Mouse (Mus musculus) hindbrain, embryonic 10.5 days (tissue): ENCODE measurements around the gene Vasp. TPM values are rescaled to one million over a fixed set of nuclear protein-coding genes. Genes with fewer than 3 reads are reported as not detected.

Experiments
- DNase-seq: peaks from one replicate; pipeline ENCODE4 v3.0.0-alpha.2; 2017; ENCODE audit warnings: low spot score
- H3K27ac ChIP-seq: fragments of 300-500 bp; sonication (generic); 2 replicates; pipeline ENCODE4 v1.5.1; 2016; ENCODE audit warnings: mild to moderate bottlenecking, moderate library complexity
- H3K27me3 ChIP-seq: fragments of 300-500 bp; sonication (generic); 2 replicates; pipeline ENCODE4 v1.6.1; 2016; ENCODE audit warnings: mild to moderate bottlenecking; ENCODE audit not compliant: poor library complexity, insufficient read depth, severe bottlenecking
- H3K36me3 ChIP-seq: fragments of 300-500 bp; sonication (generic); 2 replicates; pipeline ENCODE4 v1.6.1; 2016; ENCODE audit warnings: mild to moderate bottlenecking, moderate library complexity
- H3K4me1 ChIP-seq: fragments of 300-500 bp; sonication (generic); replicated peaks from 2 replicates; pipeline ENCODE4 v1.6.1; 2016; ENCODE audit warnings: mild to moderate bottlenecking
- H3K4me3 ChIP-seq: fragments of 300-500 bp; sonication (generic); 2 replicates; pipeline ENCODE4 v1.5.1; 2016; ENCODE audit warnings: mild to moderate bottlenecking, moderate library complexity
- H3K9me3 ChIP-seq: fragments of 300-500 bp; sonication (generic); 2 replicates; pipeline ENCODE4 v1.6.1; 2016; ENCODE audit warnings: mild to moderate bottlenecking, moderate library complexity
- WGBS: fragments of 180-500 bp; shearing (Covaris S2); methylation state at CpG from one replicate; pipeline ENCODE4 v1.1.7; 2016; 5-methylcytosine and 5-hydroxymethylcytosine counted together
- polyA plus RNA-seq: library from polyadenylated mRNA; unstranded; fragments of >200 nt; fragmentation: Nextera tagmentation; extraction: Ambion mirVana; gene quantifications from 2 replicates; pipeline ENCODE4 v1.2.1, GENCODE M21; 2016

The Vasp gene
- polyA plus RNA-seq, 1 experiment from 2014 or later: 62.0 TPM

GRCm38 (mm10) chr7:19238344-19238743 is 33.3 kb downstream of the Vasp start:
- H3K9me3 ChIP-seq: peaks cover 2% of the 10 kb centered on the region; the same call in 1 of the 2 replicates
- H3K4me1 ChIP-seq: peaks cover 7% of the 10 kb centered on the region; the same call in 1 of the 2 replicates
- no peak overlapping the region for H3K27ac ChIP-seq
- WGBS: 97% methylated on average over 4 of the region's 4 CpGs
- H3K27me3 ChIP-seq: no peaks in the 10 kb centered on the region
- H3K4me3 ChIP-seq: no peak overlapping the region
- DNase-seq: no peak
- peaks cover 28% of the 10 kb centered on the region for H3K36me3 ChIP-seq

GRCm38 (mm10) chr7:19236411-19236810 is 35.2 kb downstream of the Vasp start:
- peaks cover 47% of the 10 kb centered on the region for H3K36me3 ChIP-seq
- DNase-seq: no peak
- 83% methylated on average over 2 of the region's 2 CpGs for WGBS
- H3K27me3 ChIP-seq: no peaks in the 10 kb centered on the region
- no peak overlapping the region for H3K27ac ChIP-seq
- peaks cover 7% of the 10 kb centered on the region; the same call in 1 of the 2 replicates for H3K4me1 ChIP-seq
- peaks cover 2% of the 10 kb centered on the region; the same call in 1 of the 2 replicates for H3K9me3 ChIP-seq
- H3K4me3 ChIP-seq: no peak overlapping the region

DNA sequence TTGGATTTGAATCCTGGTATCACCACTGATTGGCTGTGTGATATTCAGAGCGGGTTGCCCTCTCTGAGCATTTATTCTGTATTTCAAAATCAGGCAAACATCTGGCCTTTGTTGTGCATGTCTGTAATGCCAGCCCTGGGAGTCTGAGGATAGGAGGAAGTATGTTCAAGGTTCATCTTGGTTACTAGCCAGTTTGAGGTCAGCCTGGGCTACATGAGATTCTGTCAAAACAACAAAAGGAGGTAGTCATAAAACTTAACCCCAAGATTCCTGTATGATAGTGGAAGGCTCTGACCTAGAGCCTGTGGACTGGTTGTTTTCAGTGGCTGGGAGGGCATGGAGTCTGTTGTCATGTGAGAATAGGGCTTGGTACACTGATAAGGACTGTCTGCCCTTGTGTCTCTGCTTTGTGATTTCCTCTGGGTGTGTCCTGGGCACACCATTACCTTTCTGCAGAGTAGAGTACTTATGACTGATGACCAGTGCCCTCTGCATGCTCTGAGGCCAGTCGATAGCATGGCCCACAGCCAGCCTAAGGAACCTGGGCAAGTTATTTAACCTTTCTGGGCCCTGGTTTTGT is 36.4 kb downstream of the Vasp start:
- 91% methylated on average over 2 of the region's 2 CpGs for WGBS
- Histone ChIP-seq H3K36me3 (peaks cover 43% of the 10 kb centered on the region), H3K9me3 (peaks cover 2% of the 10 kb centered on the region; the same call in 1 of the 2 replicates), H3K27me3 (no peaks in the 10 kb centered on the region), H3K27ac (no peak overlapping the region), H3K4me1 (peaks cover 11% of the 10 kb centered on the region; the same call in 1 of the 2 replicates), H3K4me3 (no peak overlapping the region)
- no peak for DNase-seq

DNA sequence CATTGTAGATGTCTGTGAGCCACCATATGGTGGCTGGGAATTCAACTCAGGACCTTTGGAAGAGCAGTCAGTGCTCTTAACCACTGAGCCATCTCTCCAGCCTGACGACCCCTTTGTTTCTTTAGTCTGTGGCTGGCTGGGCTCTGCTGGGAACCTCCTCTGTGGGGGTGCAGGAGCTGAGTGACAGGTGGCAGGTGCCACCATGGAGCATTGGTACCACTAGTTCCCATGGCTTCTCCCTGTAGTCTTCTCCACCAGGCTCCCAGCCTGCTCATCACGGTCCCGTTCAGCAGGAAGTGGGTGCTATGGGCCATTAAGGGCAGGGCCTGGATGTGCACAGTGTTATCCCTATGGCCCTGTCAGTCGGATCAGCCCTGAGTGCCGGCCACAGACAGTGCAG is 37.0 kb downstream of the Vasp start:
- Histone ChIP-seq H3K27me3 (no peaks in the 10 kb centered on the region), H3K9me3 (peaks cover 2% of the 10 kb centered on the region; the same call in 1 of the 2 replicates), H3K4me1 (peaks cover 14% of the 10 kb centered on the region), H3K36me3 (peaks cover 43% of the 10 kb centered on the region), H3K4me3 (no peak overlapping the region), H3K27ac (no peak overlapping the region)
- WGBS: 84% methylated on average over 5 of the region's 5 CpGs
- no peak for DNase-seq

GRCm38 (mm10) chr7:19231849-19232248 is 39.8 kb downstream of the Vasp start:
- Histone ChIP-seq H3K4me3 (no peak overlapping the region), H3K27me3 (no peaks in the 10 kb centered on the region), H3K9me3 (peaks cover 2% of the 10 kb centered on the region; the same call in 1 of the 2 replicates), H3K36me3 (peaks cover 43% of the 10 kb centered on the region), H3K4me1 (peaks cover 20% of the 10 kb centered on the region), H3K27ac (no peak overlapping the region)
- no peak for DNase-seq
- WGBS: 93% methylated on average over 3 of the region's 3 CpGs

DNA sequence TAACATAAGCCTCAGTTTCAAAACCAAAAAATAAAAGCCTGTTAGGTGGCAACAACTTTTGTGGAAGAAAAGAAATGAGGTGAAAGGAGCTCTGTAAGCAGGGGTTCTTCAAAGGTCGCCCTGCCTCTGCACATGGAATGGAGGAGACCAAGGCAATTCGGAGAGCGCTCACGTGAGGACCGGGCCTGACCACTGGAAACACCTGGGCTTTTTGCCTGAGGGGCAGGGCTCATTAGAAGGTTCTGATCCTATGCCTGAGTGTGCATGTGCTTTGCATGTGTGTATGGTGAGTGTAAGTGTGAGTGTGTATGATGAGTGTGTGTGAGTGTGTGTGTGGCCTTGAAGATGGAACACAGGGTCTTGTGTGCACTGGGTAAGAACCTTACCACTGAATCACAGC is 40.7 kb downstream of the Vasp start:
- Histone ChIP-seq H3K4me1 (peaks cover 23% of the 10 kb centered on the region), H3K27me3 (no peaks in the 10 kb centered on the region), H3K4me3 (no peak overlapping the region), H3K27ac (no peak overlapping the region), H3K36me3 (peaks cover 45% of the 10 kb centered on the region), H3K9me3 (peaks cover 2% of the 10 kb centered on the region; the same call in 1 of the 2 replicates)
- WGBS: 94% methylated on average over 5 of the region's 5 CpGs
- no peak for DNase-seq

GRCm38 (mm10) chr7:19230041-19230580 is 41.5 kb downstream of the Vasp start:
- no peak for DNase-seq
- Histone ChIP-seq H3K27me3 (no peaks in the 10 kb centered on the region), H3K9me3 (peaks cover 2% of the 10 kb centered on the region; the same call in 1 of the 2 replicates), H3K36me3 (peaks cover 53% of the 10 kb centered on the region), H3K27ac (no peak overlapping the region), H3K4me1 (peaks cover 23% of the 10 kb centered on the region), H3K4me3 (peak overlapping the region; percentile 72)
- 93% methylated on average over 2 of the region's 2 CpGs for WGBS

DNA sequence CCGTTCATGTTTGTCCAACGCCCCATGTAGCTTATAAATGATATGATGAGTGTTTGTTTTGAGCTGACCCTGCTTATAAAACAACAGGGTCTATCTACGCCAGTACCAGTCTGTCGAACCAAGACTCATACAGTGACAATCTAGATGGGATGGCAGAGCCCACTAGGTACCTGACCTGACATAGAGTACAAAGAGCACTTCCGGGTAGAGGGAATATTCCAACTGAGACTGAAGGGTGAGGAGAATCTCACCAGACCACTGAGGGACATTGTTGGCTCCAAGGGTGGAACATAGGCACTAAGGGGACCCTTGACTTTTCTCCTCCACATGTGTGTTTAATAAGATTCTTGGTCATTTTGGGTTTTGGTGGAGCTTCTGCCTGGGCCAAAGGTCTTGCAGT is 42.2 kb downstream of the Vasp start:
- H3K27ac ChIP-seq: peak overlapping the region; percentile 95
- 54% methylated on average over 5 of the region's 5 CpGs for WGBS
- peak overlapping the region; percentile 72 for H3K4me3 ChIP-seq
- H3K36me3 ChIP-seq: peaks cover 50% of the 10 kb centered on the region
- no peaks in the 10 kb centered on the region for H3K27me3 ChIP-seq
- H3K4me1 ChIP-seq: peaks cover 23% of the 10 kb centered on the region
- DNase-seq: no peak
- peaks cover 2% of the 10 kb centered on the region; the same call in 1 of the 2 replicates for H3K9me3 ChIP-seq

GRCm38 (mm10) chr7:19228793-19229148 is 42.8 kb downstream of the Vasp start:
- Histone ChIP-seq H3K27ac (peak overlapping the region; percentile 95), H3K9me3 (no peaks in the 10 kb centered on the region), H3K36me3 (peaks cover 44% of the 10 kb centered on the region), H3K4me3 (peak overlapping the region; percentile 72), H3K4me1 (peaks cover 23% of the 10 kb centered on the region), H3K27me3 (no peaks in the 10 kb centered on the region)
- WGBS: under 1% methylated on average over 14 of the region's 14 CpGs
- no peak for DNase-seq

- H3K4me3 ChIP-seq: peak within 1 kb of the TSS; percentile 72
- peak within 1 kb of the TSS; percentile 95 for H3K27ac ChIP-seq
- peaks cover 23% of the 10 kb centered on the region for H3K4me1 ChIP-seq
- peak; percentile 100 for DNase-seq
- H3K27me3 ChIP-seq: no peaks in the 10 kb centered on the region
- under 1% methylated on average over 91 of the region's 91 CpGs for WGBS
- H3K9me3 ChIP-seq: no peaks in the 10 kb centered on the region
- H3K36me3 ChIP-seq: peaks cover 37% of the 10 kb centered on the region
Observed at GRCm38 (mm10) chr7:19227883-19228792, 43.5 kb downstream of the Vasp start, which contains the start of gene Opa3. Gene Opa3, plus strand, starts transcription at chr7:19228334.

DNA sequence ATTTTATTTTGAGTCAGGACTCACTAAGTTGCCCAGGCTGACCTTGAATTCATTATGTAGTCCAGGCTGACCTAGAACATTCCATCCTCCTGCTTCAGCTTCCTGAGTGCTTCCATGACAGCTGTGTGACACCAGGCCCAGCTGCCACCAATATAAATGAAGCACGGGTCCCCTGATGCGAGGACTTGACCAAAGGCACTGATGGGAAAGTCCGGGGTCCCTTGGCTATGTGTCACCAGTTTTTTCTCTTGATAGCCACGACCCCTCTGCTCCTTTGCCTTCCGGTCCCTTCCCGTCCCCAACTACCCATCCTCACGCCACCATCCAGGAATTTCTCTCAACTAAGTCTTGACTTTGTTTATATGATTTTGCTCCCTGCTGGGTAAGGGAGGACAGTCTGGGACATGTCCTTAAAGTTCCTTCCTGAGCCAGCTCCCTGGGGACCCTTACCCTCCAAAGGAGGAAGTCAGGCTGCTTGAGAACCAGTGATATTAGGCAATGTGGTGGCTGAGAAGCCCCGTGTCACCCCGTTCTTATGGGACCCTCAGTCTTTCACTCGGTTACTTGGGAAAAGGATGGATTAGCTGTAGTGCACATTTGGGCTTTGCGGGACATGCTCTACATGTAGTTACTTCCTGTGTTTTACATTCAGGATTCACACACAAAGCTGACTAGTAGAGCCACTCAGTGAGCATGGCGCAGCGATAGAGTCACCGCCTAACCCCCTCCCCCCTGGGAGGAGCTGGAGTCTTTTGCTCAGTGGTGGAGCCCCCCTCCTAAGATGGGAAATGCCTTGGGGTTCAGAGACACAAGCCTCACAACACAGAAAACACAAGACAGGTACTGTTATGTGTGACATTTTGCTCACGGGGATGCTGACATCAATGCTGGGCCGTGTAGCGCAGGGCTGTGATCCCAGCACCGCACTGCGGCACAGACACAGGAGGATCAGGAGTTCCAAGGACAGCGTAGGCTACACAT is 44.5 kb downstream of the Vasp start:
- no peaks in the 10 kb centered on the region for H3K9me3 ChIP-seq
- no peaks in the 10 kb centered on the region for H3K27me3 ChIP-seq
- peak; percentile 44 for DNase-seq

GRCm38 (mm10) chr7:19224933-19225332 is 46.7 kb downstream of the Vasp start:
- no peak for DNase-seq
- Histone ChIP-seq H3K27ac (no peak overlapping the region), H3K4me1 (peaks cover 18% of the 10 kb centered on the region), H3K36me3 (peaks cover 26% of the 10 kb centered on the region), H3K9me3 (no peaks in the 10 kb centered on the region), H3K4me3 (no peak overlapping the region; the same call in 1 of the 2 replicates), H3K27me3 (no peaks in the 10 kb centered on the region)
- WGBS: 89% methylated on average over 4 of the region's 4 CpGs

More for the DNA sequence above, 44.5 kb downstream of the Vasp start:
- H3K27ac ChIP-seq: peak overlapping the region; percentile 95
- WGBS: 20% methylated on average over 20 of the region's 20 CpGs
- H3K36me3 ChIP-seq: peaks cover 37% of the 10 kb centered on the region
- peaks cover 23% of the 10 kb centered on the region for H3K4me1 ChIP-seq
- H3K4me3 ChIP-seq: peak overlapping the region; percentile 72
